Mouse (Mus musculus) frontal cortex, adult 2 months (tissue): ENCODE measurements at regions not wholly inside any gene's neighbourhood (a gene's known extent, or its start where the extent isn't known, plus 50 kb on each side); places are given as distances from the start of the nearest gene placed in this dataset.
"Not testable (repeated sequence)": the region's sequence is repeated elsewhere in the genome, so short reads cannot be mapped to it uniquely, and the experiment has no call there.

Experiments
- DNase-seq, 2 experiments: peaks; one replicate each; pipeline ENCODE4 v3.0.0; 2022; ENCODE audit warnings: low spot score in 1 of 2; ENCODE audit errors: extremely low spot score in 1 of 2

DNA sequence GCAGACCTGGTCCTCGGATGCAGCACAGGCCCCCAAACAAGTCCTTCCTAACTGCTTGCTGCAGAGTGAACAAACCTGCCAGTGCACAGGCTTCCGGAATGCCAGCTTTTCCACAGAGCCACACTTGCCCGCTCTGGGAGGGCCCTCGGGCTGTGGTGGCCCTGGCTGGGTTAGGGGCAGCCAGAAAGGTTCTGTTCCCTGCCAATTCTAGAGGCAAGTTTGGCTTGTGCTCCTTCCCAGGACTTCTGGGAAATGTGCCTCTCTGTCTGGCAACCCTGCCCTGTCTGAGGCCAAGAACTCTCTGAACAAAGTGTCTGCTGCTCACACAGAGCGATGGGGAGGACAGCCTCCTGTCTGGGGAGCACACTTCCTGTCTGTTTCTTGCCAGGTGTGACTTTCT, 66.4 kb downstream of the Xrcc2 start:
- peak in 1 of 2 experiments; percentile 35 for DNase-seq

GRCm38 (mm10) chr5:25638097-25638496, 67.5 kb downstream of the Xrcc2 start:
- no peak for DNase-seq

DNA sequence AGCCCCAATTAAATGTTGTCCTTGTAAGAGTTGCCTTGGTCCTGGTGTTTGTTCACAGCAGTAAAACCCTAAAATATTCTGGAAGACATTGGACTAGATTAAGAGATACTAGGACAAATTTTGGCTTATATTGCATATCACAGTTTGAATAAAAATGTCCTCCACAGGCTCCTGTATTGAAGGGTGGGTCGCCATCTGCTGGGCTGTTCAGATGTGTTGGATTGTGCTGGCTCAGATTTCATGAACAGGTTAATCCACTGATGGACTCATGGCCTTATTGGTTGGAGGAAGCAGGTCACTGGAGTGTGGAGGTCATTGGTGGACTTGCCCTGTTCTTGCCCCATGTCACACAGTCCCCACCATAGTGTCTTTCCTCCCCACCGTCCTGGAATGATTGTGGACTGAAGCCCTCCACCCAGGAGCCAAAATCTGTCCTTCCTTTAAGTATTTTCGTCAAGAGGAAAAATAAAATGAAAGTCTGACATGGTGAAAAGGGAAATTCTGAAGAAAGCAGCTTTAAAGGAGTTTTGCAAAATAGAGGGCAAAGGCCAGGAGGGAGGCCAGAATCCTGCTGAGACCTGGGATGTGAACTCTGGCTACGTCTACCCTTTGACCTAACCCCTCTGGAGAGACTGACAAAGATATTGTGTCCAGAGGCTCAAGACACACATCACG, 72.6 kb downstream of the Xrcc2 start:
- no peak for DNase-seq

DNA sequence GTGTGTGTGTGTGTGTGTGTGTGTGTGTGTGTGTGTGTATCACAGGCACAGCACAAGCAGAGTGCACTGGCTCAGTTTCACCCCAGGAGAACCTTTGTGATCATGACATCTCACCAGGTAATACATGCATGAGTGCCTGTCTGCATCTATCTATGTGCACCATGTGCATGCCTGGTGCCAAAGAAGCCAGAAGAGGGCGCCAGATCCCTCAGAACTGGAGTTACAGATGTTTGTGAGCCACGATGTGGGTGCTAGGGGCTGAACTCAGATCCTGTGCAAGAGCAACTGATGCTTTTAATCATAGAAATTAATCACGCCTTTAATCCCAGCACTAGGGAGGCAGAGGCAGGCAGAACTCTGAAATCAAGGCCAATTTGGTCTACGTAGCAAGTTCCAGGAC, 75.9 kb downstream of the Xrcc2 start:
- no peak for DNase-seq

GRCm38 (mm10) chr5:25628504-25628903, 77.1 kb downstream of the Xrcc2 start:
- no peak for DNase-seq

DNA sequence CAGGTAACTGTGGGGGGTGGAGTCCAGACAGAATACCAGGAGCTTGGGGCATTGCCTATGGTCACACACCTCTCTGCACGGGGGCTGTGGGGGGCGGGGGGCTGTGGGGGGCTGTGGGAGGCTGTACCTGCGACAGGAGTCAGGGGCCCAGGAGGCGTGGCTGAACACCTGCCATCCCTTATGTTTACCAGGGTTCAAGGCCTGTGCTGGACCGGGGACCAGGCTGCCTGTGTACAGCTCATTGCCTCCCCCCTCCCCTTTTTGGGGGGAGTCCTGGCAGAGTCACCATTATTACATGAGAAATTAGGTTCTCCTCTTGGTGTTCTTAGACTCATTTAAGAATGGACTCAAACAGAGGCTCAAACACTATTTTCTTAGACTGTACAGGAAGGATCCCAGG, 78.5 kb downstream of the Xrcc2 start:
- no peak for DNase-seq

DNA sequence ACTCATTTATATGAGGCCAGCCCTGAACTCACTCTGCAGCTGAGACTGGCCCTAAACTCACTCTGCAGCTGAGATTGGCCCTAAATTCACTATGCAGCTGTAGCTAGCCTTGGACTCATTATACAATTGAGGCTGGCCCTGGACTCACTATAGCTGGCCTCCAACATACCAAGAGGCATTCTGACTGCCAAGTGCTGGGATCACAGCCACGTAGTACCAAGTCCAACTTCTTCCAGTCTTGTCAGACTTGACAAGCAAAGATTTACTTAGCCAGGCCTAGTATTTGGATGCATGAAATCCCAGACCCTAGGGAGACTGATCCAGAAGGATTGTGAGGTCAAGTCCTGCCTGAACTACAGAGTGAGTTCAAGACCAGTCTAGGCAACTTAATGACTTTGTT, 81.6 kb downstream of the Xrcc2 start:
- no peak for DNase-seq

DNA sequence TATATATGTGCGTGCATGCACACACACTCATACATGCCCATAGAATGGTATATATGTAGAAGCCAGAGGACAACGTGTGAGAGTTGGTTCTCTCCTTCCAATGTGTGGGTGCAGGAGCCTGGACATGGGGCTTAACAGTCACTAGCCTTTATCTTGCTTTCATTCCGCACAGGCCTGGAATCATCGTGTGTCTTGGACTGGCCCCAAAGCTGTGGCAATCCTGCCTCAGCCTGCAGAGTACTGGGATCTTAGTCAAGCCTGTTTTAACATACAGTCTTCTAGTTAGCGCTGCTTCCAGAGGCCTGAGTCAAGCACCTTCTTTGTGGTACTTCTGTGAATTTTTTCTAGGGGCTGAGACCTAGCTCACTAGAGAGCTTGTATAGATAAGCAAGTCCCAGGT, 85.8 kb downstream of the Xrcc2 start:
- DNase-seq, result no peak

- not testable (repeated sequence) for DNase-seq
Observed at GRCm38 (mm10) chr5:25619337-25619736, 86.3 kb downstream of the Xrcc2 start.

- no peak for DNase-seq
Observed at GRCm38 (mm10) chr5:25614659-25615061, 91.0 kb downstream of the Xrcc2 start.

DNA sequence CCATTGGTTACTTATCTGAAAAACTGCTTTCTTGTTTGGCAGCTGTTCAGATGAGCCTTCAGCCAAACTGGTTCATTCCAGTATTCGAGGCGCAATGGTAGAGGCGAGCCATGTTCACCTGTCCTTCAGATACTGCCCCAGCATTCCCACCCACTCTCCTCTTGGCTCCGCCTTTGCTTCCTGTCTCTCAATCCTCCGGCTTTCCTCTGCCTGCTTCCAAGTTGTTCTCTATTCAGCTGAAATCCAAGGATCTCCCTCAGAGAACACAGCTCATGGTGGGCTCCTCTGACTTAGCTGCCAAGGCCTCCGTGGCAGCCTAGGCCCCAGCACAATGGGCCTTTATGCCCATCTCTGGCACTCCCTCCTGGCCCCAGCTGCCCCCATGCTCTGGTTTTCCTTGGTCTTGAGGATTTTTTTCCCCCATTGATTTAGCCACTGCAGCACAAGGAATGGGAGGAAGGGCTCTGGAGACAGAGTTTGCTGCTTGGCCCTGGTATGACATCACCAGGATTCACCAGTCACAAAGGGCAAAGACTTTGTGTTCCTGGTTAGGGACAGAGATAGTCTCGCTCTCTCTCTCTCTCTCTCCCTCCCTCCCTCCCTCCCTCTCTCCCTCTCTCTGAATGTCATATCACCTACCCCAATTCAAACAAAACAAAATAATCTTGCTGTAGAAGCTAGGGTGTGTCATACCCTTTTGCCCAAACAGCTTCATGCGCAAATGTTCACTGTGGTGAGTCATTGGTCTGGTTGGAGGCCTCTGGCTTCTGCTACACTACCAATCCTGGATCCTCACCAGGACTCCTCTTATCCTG, 91.6 kb downstream of the Xrcc2 start:
- peak; percentile 29 to 51 for DNase-seq

GRCm38 (mm10) chr5:25612036-25612705, 93.5 kb downstream of the Xrcc2 start:
- peak; percentile 10 to 47 for DNase-seq

- peak; percentile 63 to 77 for DNase-seq
Observed at GRCm38 (mm10) chr5:25609911-25610310, 94.0 kb downstream of the Cct8l1 start.

- no peak for DNase-seq
Observed at GRCm38 (mm10) chr5:25602123-25602522, 86.3 kb downstream of the Cct8l1 start.

- DNase-seq, result peak in 1 of 2 experiments; percentile 48
Observed at GRCm38 (mm10) chr5:25599363-25599762, 83.5 kb downstream of the Cct8l1 start.

DNA sequence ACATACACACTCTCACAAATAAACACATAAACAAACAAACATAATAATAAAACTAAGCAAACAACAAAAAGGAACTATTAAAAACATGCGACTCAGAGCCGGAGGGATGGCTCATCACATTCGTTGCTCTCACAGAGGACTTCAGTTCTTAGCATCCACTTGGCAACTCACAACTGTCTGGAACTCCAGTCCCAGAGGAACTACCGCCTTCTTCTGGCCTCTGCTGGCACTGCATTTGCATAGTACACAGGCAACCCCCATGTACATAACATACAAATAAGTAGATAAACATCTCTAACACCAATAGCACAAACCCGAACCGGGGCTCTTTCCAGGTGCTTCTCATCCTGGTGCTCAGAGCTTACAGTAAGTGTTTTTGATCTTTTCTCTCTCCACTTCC, 81.9 kb downstream of the Cct8l1 start:
- no peak for DNase-seq

DNA sequence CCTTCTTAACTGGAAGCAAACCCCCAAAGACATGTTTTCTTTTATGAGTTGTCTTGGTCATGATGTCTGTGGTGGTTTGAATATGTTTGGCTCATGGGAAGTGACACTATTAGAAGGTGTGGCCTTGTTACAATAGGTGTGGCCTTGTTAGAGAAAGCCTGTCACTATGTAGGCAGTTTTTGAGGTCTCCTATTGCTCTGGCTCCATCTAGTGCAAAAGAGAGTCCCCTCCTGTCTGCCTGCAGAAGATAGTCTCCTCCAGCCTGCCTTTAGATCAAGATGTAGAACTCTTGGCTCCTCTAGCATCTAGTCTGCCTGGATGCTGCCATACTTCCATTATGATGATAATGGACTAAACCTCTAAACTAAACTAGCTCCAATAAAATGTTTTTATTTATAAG, 75.8 kb downstream of the Cct8l1 start:
- no peak for DNase-seq
